Mouse (Mus musculus): ENCODE data around the gene Gm11937.
"Not testable (repeated sequence)": the region's sequence is repeated elsewhere in the genome, so short reads cannot be mapped to it uniquely, and the experiment has no call there.

DNA sequence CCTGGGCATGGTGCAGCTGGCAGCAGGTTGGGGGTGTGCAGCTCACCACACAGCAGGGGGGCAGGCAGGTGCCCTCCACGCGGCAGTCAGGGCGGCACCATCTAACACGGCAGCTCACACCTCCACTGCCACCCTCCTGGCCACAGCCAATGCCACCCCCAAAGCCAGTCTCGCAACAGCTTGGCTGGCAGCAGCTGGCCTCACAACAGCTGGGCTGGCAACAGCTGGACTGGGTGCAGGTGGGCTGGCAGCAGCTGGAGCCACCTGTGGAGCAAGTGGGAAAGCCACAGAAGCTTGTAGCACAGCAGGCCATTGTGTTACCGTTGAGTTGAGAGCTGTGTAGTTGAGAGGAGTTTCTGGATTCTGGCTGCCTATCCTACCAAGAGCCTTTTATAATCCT, 12.2 kb downstream of the Gm11937 start, which contains the start of gene Krtap9-3:
- not testable (repeated sequence) for TF ChIP-seq CTCF (IDR thresholded peaks at IDR 0.05; ENCODE audit: insufficient read depth, low read length); POLR2A (IDR thresholded peaks at IDR 0.05; ENCODE audit: borderline replicate concordance, extremely low read depth, low read depth, low read length)

Measured in lung, adult 2 months (tissue).